Mouse (Mus musculus) right cerebral cortex, postnatal 36 days (tissue): ENCODE results near the gene Esp23.
"Not testable (repeated sequence)": the region's sequence is repeated elsewhere in the genome, so short reads cannot be mapped to it uniquely, and the experiment has no call there.

Experiments
- DNase-seq, 2 experiments: peaks; one replicate each; pipeline ENCODE4 v3.0.0; 2022; ENCODE audit warnings: low spot score in 2 of 2, mixed read lengths in 1 of 2

Esp23 gene

DNA sequence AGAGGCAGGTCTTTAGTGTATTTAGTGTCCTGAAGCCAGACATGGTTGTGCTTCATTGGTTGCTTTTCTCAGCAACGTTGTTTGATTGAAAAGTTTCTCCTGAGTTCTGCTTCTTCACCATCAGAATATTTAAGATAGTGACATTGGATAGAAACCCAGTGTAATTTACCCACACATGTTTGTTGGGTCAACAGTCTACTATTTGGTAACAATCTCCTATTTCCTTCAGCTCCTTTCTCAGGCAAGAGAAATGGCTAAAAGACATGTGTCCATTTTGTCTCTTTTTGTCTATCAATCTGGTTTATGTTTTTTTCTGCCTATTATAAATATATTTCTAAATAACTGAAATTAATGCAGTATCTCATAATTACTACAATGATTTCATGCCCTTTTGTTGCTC, at the start of gene Esp23:
Gene Esp23 (minus strand): TSS at position 101 of the 400 bp plus-strand sequence.
- no peak for DNase-seq

DNA sequence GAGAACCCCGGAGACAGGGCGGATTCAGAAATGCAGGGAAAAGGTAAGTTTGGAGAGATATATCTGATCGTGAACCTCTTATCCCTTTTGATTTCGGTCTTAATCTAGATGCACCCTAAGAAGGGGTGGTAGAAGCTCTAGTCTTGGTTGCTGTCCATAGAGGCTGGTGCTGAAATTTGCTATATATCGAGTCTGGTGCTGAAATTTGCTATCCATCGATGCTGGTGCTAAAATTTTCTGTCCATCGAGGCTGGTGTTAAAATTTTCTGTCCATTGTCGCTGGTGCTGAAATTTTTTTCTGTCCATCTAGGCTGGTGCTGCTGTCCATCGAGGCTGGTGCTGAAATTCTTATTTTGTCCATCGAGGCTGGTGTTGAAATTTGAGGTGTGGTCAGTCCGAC, 30.3 kb upstream of the Esp23 start:
- not testable (repeated sequence) for DNase-seq

DNA sequence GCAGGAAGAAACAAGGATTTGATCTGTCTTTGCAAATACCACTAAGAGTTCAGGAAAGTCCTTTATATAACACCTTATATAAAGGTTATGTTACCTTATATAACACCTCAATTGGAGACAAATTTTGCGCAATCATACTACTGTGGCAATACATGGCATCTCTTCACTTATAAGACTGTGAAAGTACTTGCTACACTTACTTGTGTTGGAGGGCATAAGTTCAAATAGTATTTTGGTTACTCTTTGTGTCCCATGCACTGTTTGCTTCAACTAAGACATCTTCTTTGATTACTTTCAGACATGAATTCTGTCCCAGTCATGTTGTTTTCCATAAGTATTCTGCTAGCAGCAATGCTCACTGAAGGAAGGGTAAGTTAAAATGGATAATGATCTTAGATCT, 18.2 kb upstream of the Esp23 start, which contains the start of gene Esp22:
Gene Esp22 (plus strand): TSS at position 301 of the 400 bp plus-strand sequence.
- DNase-seq: no peak

DNA sequence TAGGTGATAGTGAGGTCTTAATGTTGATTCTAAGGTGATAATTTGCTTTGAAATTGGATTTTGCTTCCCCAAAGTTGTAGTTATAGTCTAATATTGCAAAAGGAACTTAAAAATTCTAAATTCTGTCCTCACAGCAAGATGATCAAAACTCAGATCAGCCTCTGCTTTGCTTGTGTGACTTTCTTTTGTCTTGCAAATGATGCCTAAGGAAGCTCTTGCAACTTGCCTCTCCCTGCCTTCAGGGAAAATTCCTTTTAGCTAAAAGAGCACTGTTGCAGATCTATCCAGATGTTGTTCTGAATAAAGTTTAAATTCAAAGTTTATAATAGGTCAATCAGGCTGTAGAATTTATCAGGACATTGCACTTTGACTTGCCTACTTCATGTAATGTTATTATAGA, 13.2 kb downstream of the Esp23 start:
- DNase-seq: no peak

DNA sequence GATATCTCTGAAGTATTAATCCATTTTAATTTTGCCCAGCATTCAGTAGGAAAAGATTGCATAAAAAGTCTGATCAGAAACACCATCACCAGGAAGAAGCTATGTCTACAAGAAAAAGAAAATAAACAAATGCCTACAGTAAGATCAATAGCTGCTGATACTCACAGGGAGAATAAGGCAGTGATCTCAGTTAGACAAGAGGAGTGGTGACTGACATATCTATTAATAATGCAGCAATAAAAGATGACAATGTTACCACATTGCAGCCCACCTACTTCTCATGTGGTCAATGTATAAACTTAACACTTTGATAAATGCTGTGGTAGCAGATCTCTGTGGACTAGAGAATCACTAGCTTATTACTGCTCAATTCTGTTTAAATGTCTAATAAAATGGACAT, 33.6 kb downstream of the Esp23 start, which contains the start of gene Gm21903:
Gene Gm21903 (minus strand): TSS at position 101 of the 400 bp plus-strand sequence.
- no peak for DNase-seq

DNA sequence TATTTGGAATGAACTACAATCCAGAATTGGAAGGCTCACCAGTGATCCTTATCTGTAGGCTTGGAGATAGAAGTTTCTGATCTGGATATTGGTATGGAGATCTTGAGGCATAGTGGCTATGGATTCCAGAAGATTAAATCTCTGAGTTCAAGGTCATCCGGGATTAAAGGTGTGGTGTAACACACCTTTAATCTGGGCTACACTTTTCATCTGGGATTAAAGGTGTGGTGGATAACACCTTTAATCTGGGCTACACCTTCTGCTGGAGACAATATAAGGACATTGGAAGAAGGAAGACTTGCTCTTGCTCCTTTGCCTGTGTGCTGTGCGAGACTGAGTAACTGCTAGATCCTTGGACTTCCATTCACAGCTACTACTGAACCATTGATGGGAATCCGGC, 40.4 kb downstream of the Esp23 start, which contains the start of gene Esp24:
Gene Esp24 (plus strand): TSS at position 301 of the 400 bp plus-strand sequence.
- not testable (repeated sequence) for DNase-seq
